In the genomic region with DNA sequence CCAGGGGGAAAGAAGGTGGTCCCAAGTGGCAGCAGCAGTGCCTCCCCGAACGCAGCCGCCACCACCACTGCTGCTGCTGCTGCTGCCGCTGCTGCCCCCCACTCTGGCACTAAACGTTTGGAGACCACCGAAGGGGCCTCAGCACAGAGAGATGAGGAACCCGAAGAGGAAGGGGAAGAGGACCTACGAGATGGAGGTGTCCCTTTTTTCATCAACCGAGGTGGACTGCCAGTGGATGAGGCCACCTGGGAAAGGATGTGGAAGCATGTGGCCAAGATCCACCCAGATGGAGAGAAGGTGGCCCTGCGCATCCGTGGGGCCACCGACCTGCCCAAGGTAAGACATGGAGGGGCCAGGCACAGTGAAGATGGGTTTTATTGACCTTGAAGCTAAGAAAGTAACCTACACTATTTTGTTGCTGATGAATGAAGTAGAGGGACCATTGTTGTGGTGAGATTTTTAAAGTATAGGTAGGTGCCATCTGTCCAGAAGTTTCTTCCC, we compare ENCODE assay signal across 9 mouse cellular contexts. TPM values are rescaled to one million over a fixed set of nuclear protein-coding genes. Genes with fewer than 3 reads are reported as not detected.
DNase-seq lines count a peak whose midpoint lies in the region; ATAC-seq lines count a peak whose summit lies in the region.
"Had no signal": no experiment of that assay in that cellular context is flagged by ENCODE, and none has a peak within 500 bp of the region (broad histone marks: within the 10 kb centered on the region; RNA-seq: fewer than 3 reads in every experiment).

No protein-coding gene starts in this region.

- peak overlapping the region; percentile 93 for H3K27ac ChIP-seq in heart, embryonic 10.5 days
- H3K27ac ChIP-seq in hindbrain, embryonic 13.5 days = peak overlapping the region; percentile 98
- H3K27ac ChIP-seq in midbrain, embryonic 13.5 days = peak overlapping the region; percentile 98

- no peaks in the 10 kb centered on the region; the same call in 1 of the 2 replicates for H3K36me3 ChIP-seq in heart, embryonic 10.5 days
- H3K36me3 ChIP-seq in hindbrain, embryonic 13.5 days = peaks cover 5% of the 10 kb centered on the region
- H3K36me3 ChIP-seq in midbrain, embryonic 13.5 days = peaks cover 20% of the 10 kb centered on the region

- H3K27me3 ChIP-seq in heart, embryonic 10.5 days (ENCODE audit: insufficient read depth, poor library complexity, severe bottlenecking) = peaks cover 17% of the 10 kb centered on the region
- no peaks in the 10 kb centered on the region for H3K27me3 ChIP-seq in hindbrain, embryonic 13.5 days
- peaks cover 9% of the 10 kb centered on the region; the same call in 1 of the 2 replicates for H3K27me3 ChIP-seq in midbrain, embryonic 13.5 days

- H3K9me3 ChIP-seq in heart, embryonic 10.5 days = no peaks in the 10 kb centered on the region
- no peaks in the 10 kb centered on the region for H3K9me3 ChIP-seq in hindbrain, embryonic 13.5 days
- no peaks in the 10 kb centered on the region for H3K9me3 ChIP-seq in midbrain, embryonic 13.5 days

- WGBS in heart, embryonic 10.5 days = 35% methylated on average over 12 of the region's 12 CpGs
- WGBS in hindbrain, embryonic 13.5 days = 23% methylated on average over 12 of the region's 12 CpGs
- WGBS in midbrain, embryonic 13.5 days = 33% methylated on average over 12 of the region's 12 CpGs

- intact Hi-C loops in heart, postnatal 14 days (cut with DNase I) = no loop called here

- H3K4me3 ChIP-seq in heart, embryonic 10.5 days = peak overlapping the region; percentile 88
- H3K4me3 ChIP-seq in hindbrain, embryonic 13.5 days = peak overlapping the region; percentile 99
- peak overlapping the region; percentile 98 for H3K4me3 ChIP-seq in midbrain, embryonic 13.5 days (replicated peaks)

- peaks cover 45% of the 10 kb centered on the region for H3K4me1 ChIP-seq in heart, embryonic 10.5 days
- H3K4me1 ChIP-seq in hindbrain, embryonic 13.5 days (replicated peaks) = peaks cover 48% of the 10 kb centered on the region
- peaks cover 52% of the 10 kb centered on the region for H3K4me1 ChIP-seq in midbrain, embryonic 13.5 days (replicated peaks)

- H3K4me2 ChIP-seq in hindbrain, embryonic 13.5 days = peak overlapping the region; percentile 92
- peak overlapping the region; percentile 95 for H3K4me2 ChIP-seq in midbrain, embryonic 13.5 days (replicated peaks)

- DNase-seq in heart, embryonic 10.5 days (ENCODE audit: low spot score) = no peak
- DNase-seq in heart, postnatal 14 days = no peak
- peak; percentile 52 to 59 for DNase-seq in cerebellum, postnatal 25 days
- DNase-seq in adrenal gland, postnatal 4 days (ENCODE audit: low spot score in 2 of 2) = no peak
- DNase-seq in gastrocnemius, adult 18-20 months (ENCODE audit: low spot score) = no peak
- no peak for DNase-seq in frontal cortex, postnatal 10 days (ENCODE audit: low spot score in 2 of 2)
- DNase-seq: kidney, adult 9 months had no signal

- no peak for ATAC-seq in hindbrain, embryonic 13.5 days (ENCODE audit: low FRiP score)
- 0 out of 2 replicates have a peak, but pooled peaks have one; percentile 1 for ATAC-seq in midbrain, embryonic 13.5 days

- peak overlapping the region; percentile 100 for H3K9ac ChIP-seq in hindbrain, embryonic 13.5 days
- H3K9ac ChIP-seq in midbrain, embryonic 13.5 days (replicated peaks) = peak overlapping the region; percentile 100

RNA-seq across cellular contexts. Expression of a gene that starts 1.5 kb away (rescaled TPM):
- 7.7 and 9.9 TPM in 2 replicates for polyA plus RNA-seq in heart, embryonic 10.5 days (2016; fragmentation: Nextera tagmentation; extraction: Ambion mirVana)
- total RNA-seq in heart, postnatal 14 days (2021) = 10 to 100 TPM; 23.4 to 32.5 TPM
- 35.1 TPM in 2 replicates for polyA plus RNA-seq in hindbrain, embryonic 13.5 days (2015; fragmentation: Nextera tagmentation; extraction: Ambion mirVana)
- 31.3 and 40.6 TPM in 2 replicates for polyA plus RNA-seq in midbrain, embryonic 13.5 days (2015; fragmentation: Nextera tagmentation; extraction: Ambion mirVana)
- 10 to 100 TPM; 22.0 to 24.4 TPM for total RNA-seq in adrenal gland, postnatal 4 days (2021)
- 1 to 10 TPM; 3.4 to 5.0 TPM for total RNA-seq in gastrocnemius, adult 18-20 months (2021)

RNA-seq across cellular contexts. Expression of a gene that starts 46.2 kb away (rescaled TPM):
- 11.4 and 12.1 TPM in 2 replicates for polyA plus RNA-seq in heart, embryonic 10.5 days (2016; fragmentation: Nextera tagmentation; extraction: Ambion mirVana)
- total RNA-seq in heart, postnatal 14 days (2021) = 1 to 10 TPM; 3.8 to 4.3 TPM
- 12.6 TPM in 2 replicates for polyA plus RNA-seq in hindbrain, embryonic 13.5 days (2015; fragmentation: Nextera tagmentation; extraction: Ambion mirVana)
- 10.3 and 10.9 TPM in 2 replicates for polyA plus RNA-seq in midbrain, embryonic 13.5 days (2015; fragmentation: Nextera tagmentation; extraction: Ambion mirVana)
- 1 to 10 TPM; 4.4 to 4.6 TPM for total RNA-seq in adrenal gland, postnatal 4 days (2021)
- 1 to 10 TPM; 4.2 TPM for total RNA-seq in gastrocnemius, adult 18-20 months (2021)

RNA-seq across cellular contexts. Expression of a gene that starts 54.1 kb away (rescaled TPM):
- polyA plus RNA-seq in heart, embryonic 10.5 days (2016; fragmentation: Nextera tagmentation; extraction: Ambion mirVana) = not detected in 2 replicates
- total RNA-seq in heart, postnatal 14 days (2021) = not detected
- polyA plus RNA-seq in hindbrain, embryonic 13.5 days (2015; fragmentation: Nextera tagmentation; extraction: Ambion mirVana) = not detected in 2 replicates
- polyA plus RNA-seq in midbrain, embryonic 13.5 days (2015; fragmentation: Nextera tagmentation; extraction: Ambion mirVana) = not detected in 2 replicates
- not detected for total RNA-seq in adrenal gland, postnatal 4 days (2021)
- total RNA-seq in gastrocnemius, adult 18-20 months (2021) = not detected

Comparison
In these comparisons a context has a peak if more than half of its experiments do, and no peak if none do; other contexts are left out.
1. DNase-seq: peak in cerebellum, postnatal 25 days (2 of 2); none in heart, embryonic 10.5 days (single experiment), heart, postnatal 14 days (0 of 2), adrenal gland, postnatal 4 days (0 of 2), gastrocnemius, adult 18-20 months (single experiment) and frontal cortex, postnatal 10 days (0 of 2).
2. Peak in every context shown above with its lines, with median percentiles within 50 percentile points of each other: H3K27ac ChIP-seq and H3K4me3 ChIP-seq.